Mouse (Mus musculus) CD4-positive, CD25-positive, alpha-beta regulatory T cell, adult 4 months (primary cell): Measurements from ENCODE around the gene Gm21981. TPM values are rescaled to one million over a fixed set of nuclear protein-coding genes. Genes with fewer than 3 reads are reported as not detected.
A peak's percentile ranks its signal among the peaks of the same experiment; 100 is the strongest.

Experiments
- ATAC-seq: one replicate; pipeline ENCODE4 v1.8.0; 2017
- polyA plus RNA-seq, 2 experiments: library from polyadenylated mRNA; unstranded; fragments of 100-300 nt; shearing (Covaris generic); gene quantifications; one replicate each; pipeline ENCODE4 v1.2.1; 2017

Gm21981 gene
- polyA plus RNA-seq, 2 experiments from 2014 or later = not detected

DNA sequence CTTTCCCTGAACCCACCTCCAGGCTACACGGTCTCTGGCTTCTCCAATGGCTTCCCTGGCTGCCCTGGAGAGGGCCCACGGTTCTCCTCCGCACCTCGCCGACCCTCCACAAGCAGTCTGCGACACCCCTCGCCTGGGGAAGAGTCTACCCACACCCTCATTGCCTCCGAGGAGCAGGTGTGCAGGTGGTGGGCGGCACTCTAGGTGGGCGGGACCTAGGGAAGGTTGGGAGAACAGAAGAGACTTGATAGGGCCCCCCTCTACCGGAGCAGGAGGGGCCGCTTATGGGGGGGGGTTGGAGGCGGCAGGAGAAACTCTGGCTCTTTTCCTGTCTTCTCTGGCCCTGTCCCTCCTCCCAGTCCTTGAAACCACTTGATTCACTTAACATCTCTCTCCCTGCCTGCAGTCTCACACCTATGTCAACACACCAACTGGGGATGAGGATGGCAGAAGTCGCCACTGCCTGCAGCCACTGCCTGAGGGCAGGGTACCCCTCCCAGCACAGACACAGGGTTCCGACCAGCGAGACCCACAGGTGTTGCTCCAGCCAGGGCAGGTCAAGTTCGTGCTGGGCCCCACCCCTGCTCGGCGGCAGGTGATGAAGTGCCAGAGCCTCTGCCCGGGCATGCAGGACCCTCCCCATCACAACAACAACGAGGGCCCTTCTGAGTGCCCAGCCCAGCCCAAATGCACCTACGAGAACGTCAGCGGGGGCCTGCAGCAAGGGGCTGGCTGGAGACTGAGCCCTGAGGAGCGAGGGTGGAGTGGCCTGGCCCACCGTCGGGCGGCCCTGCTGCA lies 8.5 kb upstream of the Gm21981 start:
- no peak for ATAC-seq

DNA sequence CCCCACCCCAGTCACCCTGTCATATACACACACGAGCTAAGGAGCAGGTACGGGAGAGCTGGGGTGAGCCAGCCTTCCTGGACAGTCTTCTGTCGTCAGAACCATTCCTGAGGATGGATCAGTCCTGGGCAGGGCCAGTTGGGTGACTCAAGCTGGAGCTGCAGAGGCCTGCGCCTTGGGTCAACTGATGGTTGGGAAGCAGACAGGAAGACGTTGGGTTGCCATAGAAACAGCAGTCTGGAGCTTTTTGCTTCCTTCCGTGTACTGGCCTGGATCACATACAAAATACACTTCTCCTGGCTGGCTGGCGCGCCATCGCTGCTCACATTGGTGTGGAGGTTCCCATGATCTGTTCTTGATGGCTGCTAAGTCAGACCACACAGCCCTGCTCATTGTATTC lies 7.5 kb upstream of the Gm21981 start:
- ATAC-seq = no peak

DNA sequence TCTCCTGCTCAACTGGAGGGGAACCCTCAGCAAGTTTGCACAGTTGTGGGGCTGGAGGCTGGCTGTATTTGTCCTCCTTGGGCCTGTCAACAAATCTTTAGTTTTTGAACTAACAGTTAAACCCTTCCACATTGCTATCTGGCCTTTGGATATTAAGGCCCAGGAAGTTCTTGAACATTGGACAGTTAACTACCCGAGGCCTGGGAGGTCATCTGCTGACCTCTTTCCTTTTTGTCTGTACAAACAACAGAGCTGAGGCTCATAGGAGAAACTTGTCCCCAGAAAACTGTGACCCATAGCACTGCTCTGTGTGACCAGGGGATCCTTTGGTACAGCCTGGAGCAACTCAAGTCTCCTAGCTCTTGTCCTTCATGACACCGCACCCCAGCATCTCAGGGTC lies 4.8 kb upstream of the Gm21981 start:
- no peak for ATAC-seq

DNA sequence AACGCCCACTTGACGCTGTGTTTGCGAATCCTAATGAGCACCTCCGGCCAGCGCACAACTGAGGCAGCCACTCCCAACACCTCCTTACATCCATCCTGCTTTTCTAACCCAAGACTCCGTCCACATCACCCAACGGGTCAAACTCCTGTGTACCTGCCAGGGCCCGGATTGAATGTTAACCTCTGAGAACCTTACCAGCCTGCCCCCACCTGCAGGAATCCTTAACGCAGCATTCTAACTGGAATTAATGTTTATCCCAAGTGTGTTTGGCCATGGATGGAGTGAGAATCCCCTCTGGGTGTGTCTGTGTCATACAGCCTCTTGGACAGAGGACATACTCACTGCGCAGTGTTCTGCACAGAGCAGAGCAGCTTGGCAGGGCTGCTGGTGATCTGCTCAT lies 3.9 kb upstream of the Gm21981 start:
- no peak for ATAC-seq

DNA sequence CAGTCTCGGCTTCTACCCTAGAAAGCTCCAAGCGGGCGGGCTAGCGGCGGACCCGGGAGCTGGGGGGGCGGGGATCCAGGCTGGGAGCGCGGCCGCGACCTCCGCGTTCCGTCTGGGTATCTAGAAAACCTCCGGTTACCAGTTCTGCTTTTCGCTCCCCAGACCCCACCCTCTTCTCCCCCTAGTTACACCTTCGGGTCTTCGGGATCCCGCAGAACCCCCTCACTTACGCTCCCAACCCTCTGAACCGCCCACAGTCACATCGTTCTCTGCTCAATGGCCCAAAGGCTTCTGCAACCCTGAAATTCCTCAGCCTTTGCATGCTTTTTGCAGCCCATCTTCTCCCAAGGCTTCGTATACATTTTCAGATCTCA lies 1.1 kb upstream of the Gm21981 start:
- ATAC-seq = no peak

DNA sequence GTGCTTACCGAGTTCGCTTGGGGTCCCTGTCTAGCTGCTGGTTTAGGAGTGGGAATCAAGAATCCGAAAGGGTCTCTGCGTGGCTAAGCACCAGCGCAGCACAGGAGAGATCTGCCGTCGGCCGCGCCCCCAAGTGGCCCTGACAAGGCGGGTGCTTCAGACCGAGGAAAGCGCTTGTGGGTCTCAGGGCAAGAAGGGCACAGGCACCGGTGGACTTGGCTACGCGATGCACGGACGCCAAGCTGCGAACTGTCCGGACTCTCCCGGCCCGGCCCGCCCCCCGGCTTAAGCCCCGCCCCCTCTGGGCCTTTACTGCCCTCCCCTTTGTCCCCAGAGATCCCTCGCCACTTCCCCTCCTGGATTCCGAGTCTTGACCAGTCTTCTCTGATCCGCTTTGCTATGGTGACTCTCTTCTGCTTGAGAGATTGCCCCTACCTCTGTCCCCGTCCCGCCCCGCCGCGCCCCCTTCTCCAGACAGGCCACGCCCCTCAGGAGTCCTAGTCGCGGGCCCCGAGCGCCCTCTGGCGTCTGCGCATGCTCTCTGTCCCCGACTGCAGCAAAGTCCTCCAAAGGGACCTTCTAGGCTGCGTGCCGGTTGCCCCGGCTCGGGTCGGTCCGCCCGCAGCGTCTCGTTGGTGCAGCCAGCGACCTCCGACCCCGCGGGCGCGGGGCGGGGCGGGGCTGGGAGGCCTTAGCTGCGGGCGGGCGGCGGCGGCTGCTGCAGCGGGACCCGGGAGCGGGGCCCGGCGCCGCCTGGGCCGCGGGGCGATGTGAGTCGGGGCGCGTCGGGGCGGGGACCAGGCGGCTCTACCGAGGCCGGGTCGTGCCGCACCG lies 465 bp upstream of the Gm21981 start, which contains the start of gene Prickle4:
Gene Prickle4, minus strand, starts transcription at position 234 of the 834 bp plus-strand sequence.
- ATAC-seq = peak; percentile 98

DNA sequence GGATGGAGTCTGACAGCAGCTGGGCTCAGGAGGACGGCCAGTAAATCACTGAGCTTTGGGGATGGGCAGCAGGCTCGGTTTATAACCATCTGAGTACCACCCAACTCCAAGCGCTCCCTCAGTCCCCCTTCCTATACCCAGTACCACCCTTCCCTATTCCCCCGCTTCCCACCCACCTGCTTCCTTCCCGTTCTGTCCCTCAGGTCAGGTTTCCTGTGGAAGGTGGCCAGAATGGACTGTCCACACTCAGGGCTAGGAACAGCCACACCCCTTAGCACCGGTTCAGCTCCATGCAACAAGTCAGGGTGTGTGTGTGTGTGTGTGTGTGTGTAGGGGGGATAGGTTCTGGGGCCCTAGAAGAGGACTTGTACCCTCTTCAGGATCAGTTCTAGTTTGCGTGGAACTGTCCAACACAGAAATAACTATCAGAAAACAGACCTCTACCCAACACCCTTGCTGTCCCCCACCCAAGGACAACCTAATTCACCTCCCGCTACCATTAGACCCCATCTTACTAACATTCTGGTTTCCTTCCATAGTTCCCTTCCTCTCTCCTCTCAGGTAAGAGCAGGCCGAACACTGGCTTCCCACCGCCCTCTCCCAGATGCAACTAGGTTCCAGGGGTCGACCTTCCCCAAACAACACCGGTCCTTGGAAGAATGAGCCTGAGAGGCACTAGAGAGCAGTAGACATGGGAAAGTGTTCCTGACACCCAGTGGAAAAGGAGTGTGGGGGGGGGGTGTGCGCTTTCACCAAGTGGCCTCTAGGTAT lies 399 bp downstream of the Gm21981 start:
- ATAC-seq = no peak

DNA sequence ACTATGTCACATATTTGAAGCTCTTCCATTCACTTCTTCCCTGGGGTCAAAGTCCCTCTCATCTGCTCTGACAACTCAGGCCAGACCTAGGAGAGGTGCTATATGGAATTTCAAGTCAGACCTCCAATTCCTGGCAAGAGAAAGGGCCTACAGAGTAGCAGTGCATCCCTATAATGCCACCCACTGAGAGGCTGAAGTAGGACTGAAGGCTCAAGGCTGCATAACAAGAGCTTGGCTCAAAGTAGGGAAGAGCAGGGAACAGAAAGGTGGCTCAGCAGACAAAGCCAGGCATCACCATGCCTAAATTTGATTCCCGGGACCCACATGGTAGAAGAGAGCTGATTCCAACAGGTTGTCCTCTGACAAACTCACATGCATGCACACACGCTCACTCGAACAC lies 2.6 kb downstream of the Gm21981 start:
- ATAC-seq = no peak

DNA sequence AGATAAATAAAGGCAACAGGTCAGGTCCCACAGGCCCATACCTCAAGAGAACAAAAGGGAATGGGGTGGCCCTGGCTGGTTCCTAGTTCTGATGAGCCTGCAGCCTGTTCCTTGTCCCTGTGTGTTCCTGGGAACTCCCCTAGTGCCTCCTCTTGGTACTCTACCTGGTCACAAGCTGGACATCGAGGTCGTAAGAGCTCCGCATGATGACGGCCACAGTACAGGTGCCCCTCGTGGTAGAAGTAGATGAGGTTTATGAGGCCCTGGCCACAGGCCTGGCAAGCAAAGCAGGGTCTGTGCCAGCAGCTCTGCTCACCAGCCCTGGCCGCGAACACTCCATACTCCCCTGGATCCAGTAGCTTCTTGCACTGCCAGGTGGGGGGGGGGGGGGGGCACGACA lies 4.4 kb downstream of the Gm21981 start:
- no peak for ATAC-seq

DNA sequence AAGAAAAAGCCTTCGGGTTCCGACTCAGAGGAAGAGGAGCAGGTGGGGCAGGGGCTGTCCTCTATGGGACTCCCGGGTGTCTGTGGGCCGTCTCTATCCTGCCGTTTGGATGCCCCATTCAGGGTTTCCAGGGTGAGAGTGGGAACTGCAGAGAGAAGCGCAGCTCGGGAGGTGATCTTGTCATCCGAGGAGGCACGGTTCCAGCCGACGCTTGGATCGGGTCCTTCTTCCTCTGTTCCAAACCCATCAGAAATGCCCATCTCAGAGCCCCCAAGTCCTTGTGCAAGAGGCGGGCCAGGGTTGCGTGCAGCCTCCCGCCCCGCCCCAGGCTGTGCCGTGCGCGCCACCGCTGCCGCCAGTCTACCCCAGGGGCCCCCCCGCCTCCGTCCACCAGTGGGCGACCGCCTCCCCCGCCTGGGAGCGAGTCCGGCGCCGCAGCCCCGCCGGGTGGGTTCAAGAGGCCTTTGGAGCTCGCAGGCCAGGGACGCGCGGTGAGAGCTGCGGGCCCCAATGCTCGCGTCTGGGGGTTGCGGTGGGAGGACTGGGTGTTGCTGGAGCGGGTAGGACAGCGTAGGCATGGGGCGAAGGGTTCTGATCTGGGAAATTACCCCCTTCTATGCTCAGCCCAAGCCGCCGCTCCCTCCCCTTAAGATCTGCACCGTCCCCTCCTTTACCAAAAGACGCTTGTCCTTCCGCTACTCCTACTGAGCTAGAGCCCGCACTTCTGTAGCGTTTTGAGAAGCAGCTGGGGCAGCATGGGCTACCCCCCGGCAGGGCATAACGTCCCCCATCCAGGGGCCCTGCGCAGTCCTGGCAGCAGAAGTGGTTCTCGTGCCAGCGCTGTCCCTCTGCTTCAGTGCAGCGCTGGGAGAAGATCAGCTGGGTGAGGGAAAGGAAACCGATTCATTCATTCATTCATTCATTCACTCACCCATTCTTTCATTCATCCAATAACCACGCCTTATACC lies 5.4 kb downstream of the Gm21981 start, which contains the start of gene Frs3:
Gene Frs3, plus strand, starts transcription at position 423 of the 968 bp plus-strand sequence.
- ATAC-seq = peak; percentile 10

DNA sequence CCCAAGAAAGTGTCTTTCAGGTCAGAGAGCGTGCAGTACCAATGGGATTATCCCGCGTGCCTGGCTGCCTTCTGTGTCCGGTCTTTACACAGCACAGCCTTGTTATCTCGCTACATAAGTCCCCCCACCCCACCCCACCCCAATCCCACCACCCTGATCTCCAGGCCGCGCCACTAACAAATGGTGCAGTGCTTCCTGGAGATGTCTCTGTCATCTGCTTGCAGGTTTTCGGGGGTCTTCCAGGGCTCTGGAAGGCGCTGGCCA lies 6.0 kb downstream of the Gm21981 start, which contains the start of gene Tomm6:
Gene Tomm6, minus strand, starts transcription at position 43 of the 264 bp plus-strand sequence.
- ATAC-seq = no peak

DNA sequence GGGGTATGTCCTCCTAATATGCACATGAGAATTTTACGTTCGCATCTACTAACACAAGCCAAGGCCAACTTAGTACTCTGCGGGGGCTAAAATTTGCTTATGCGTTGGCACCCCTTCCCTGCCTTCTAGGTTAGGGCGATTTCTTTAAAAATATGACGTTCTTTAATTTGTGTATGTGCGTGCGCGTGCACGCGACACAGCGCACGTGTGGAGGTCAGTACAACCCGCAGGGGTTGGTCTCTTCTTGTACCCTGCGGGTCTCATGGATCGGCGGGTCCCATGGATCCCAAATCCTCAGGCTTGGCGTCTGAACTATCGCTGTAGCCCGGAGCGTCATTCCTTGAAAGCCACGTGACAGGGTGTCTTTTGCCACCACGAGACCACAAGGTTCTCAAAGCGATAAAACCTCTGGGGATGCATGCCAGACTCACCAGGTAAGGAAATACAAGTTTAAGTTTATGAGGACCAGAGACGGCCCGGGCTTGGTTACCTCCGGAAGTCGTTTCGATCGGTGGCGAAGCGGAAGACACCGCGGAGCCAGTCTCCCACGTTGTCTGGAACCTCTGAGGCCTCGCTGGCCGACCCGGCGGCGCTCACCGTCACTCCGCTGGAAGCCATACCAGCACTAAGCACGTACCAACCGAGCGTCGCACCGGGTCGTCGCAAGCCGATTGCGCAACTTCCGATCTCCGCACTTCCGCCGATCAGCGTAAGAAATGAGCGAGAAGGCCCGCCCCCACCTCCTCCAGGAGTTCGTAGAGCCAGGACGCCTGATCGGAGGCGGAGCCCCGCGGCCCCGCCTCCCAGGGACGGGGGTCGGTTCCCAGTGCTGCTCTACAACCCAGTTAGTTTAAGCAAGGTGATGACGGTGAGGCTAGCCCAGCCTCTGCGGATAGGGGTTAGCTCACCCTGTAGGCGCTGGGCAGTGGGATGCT lies 6.6 kb downstream of the Gm21981 start:
- ATAC-seq = peak; percentile 96

DNA sequence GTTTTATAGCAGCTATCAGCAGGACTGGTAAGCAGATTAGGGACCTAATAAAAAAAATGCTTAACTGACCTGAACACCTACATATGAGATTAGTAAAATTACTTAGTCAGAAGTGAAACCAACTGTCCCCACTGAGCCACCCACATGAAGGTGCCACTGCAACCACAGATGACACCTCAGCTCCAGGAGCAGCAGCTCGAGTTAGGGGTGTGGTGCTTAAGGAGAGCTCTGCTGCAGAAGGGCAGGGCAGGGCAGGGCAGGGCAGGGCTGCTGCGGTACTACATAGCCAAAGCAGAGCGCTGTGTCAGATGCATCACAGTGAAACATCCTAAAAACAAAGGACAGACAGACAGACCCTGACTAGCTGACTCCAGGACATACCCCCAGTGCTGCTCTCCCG lies 11.4 kb downstream of the Gm21981 start:
- ATAC-seq = no peak

DNA sequence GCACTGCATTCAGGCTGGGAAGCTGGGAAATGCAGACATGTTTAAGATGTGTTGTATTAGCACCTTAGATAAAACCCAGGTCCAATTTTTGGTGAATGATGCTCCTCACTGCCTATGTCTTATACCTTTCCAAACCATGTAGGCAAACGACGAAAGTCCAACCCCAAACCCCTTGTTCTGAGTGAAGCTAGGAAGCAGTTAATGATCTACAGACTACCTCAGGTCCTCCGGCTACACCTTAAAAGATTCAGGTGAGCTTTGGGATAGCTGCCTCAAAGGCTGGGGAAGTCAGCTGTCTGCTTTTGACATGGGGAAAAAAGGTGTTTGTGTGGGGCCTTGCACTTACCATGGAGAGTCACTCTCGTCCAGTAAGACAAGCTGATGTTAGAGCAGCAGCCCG lies 15.6 kb downstream of the Gm21981 start:
- ATAC-seq = no peak

DNA sequence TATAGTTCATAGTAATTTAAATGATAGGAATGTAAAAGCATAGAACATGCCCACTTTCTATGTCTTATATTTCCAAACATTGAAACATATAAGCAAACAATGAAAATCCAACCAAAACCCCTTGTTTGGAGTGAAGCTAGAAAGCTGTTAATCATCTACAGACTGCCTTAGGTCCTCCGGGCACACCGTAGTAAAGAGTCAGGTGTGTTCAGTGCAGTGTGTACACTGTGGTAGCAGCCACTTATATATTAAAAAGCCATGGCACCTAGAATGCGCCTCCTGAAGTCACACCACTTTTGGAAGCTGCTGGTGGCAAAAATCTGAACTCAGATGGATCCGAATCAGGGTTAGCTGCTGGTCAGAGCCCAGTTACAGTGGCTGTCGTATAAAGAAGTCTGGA lies 16.0 kb downstream of the Gm21981 start:
- no peak for ATAC-seq

DNA sequence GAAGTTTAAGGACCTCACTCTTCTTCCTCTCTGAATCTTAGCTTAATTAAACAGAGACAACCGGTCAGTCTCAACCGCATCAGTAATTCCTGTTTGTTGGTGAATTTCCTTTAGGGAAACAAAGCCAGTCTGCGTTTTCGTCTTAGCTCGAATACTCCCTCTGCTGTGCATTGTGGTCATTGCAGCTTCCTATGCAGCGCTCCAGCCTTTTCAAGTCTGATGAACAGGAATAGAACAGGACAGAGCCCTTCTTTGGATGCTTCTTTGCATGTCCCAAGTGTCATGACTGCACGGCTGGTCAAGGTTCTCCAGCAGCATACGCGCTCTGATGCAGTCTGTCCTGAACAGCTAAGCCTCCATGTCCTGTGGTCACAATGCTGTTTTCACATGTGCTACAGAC lies 17.7 kb downstream of the Gm21981 start:
- peak; percentile 51 for ATAC-seq

DNA sequence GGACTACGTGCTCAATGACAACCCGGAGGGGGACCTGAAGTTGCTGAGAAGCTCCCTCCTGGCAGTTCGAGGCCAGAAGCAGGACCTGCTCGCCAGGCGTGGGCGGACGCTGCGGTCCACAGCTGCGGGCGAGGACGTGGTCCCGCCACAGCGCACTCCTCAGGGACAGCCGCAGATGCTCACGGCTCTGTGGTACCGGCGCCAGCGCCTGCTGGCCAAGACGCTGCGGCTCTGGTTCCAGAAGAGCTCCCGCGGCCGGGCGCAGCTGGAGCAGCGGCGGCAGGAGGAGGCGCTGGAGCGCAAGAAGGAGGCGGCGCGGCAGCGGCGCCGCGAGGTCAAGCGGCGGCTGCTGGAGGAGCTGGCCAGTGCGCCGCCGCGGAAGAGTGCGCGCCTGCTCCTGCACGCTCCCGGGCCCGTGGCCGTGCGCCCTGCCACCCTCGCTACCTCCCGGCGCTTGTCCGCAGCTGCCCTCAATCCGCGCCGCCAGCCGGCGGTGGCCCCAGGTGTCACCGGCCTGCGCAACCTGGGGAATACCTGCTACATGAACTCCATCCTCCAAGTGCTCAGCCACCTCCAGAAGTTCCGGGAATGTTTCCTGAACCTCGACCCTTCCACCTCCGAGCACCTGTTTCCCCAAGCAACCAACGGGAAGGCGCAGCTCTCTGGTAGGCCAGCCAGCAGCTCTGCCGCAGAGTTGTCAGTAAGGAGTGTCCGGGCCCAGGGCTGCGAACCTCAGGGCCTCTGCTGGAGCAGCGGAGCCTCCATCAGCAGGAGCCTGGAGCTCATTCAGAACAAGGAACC lies 21.7 kb downstream of the Gm21981 start:
- no peak for ATAC-seq

DNA sequence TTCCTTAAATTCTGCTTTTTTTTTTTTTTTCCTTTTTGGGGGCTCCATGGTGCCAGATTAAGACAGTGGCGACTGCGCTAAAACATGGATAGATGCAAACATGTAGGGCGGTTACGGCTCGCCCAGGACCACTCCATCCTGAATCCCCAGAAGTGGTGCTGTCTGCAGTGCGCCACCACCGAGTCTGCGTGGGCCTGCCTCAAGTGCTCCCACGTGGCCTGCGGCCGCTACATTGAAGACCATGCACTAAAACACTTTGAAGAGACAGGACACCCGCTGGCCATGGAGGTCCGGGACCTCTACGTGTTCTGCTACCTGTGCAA lies 22.3 kb downstream of the Gm21981 start:
- no peak for ATAC-seq

DNA sequence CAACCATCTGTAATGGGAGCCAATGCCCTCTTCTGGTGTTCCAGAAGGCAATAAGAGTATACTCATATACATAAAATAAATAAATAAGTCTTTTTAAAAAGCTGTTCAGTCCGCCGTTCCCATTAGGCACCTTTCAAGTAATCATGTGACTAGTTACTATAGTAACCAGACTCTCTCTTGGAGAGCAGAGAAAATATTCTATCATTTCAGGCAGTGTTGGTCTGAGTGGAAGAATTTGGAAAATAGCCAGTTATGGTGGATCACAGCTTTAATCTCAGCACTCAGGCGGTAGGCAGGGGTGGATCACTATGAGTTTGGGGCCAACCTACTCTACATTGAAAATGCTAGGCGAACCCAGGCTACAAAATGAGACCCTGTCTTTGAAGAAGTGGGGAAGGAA lies 25.1 kb downstream of the Gm21981 start:
- ATAC-seq = no peak

DNA sequence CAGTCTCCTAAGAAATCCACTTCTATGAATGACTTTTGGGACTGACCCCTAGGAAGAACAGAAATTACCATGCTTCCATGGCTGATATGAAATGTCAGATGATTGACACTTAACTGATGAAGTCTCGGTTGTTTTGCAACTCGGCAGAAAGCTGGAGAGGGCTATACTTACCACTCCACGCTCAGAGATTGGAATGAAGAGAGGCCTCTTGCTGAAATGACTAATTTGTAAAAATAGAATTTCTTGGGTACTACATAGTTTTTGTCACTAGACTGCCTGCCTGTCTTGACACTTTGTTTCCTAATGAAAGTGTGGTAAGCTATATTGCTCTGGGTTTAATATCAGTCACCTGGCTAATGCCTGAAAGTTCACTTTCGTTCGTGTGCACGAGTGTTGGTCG lies 29.8 kb downstream of the Gm21981 start:
- no peak for ATAC-seq
